Mouse (Mus musculus) kidney, embryonic 14.5 days (tissue): Measurements from ENCODE around the gene Nipa1. TPM values are rescaled to one million over a fixed set of nuclear protein-coding genes. Genes with fewer than 3 reads are reported as not detected.
A peak's percentile ranks its signal among the peaks of the same experiment; 100 is the strongest.

Experiments used
- ATAC-seq: fragments of 200-750 bp; cut with Nextera tagmentation; 2 replicates; pipeline ENCODE4 v1.8.0; 2017; ENCODE audit warnings: moderate number of reproducible peaks, mild to moderate bottlenecking, moderate TSS enrichment, moderate library complexity; ENCODE audit not compliant: low FRiP score, low TSS enrichment
- H3K27ac ChIP-seq: fragments of 300-500 bp; sonication (generic); 2 replicates; pipeline ENCODE4 v1.5.1; 2014; ENCODE audit warnings: low read depth, mild to moderate bottlenecking, low read length, moderate library complexity, mixed read lengths
- H3K27me3 ChIP-seq: fragments of 300-500 bp; sonication (generic); 2 replicates; pipeline ENCODE4 v1.6.1; 2014; ENCODE audit warnings: mild to moderate bottlenecking, low read length; ENCODE audit not compliant: control insufficient read depth, insufficient read depth
- H3K36me3 ChIP-seq: fragments of 300-500 bp; sonication (generic); 2 replicates; pipeline ENCODE4 v1.6.1; 2014; ENCODE audit warnings: low read length, mixed read lengths; ENCODE audit not compliant: control insufficient read depth, insufficient read depth
- H3K4me1 ChIP-seq: fragments of 300-500 bp; sonication (generic); 2 replicates; pipeline ENCODE4 v1.6.1; 2014; ENCODE audit warnings: low read length, mixed read lengths; ENCODE audit not compliant: control insufficient read depth, insufficient read depth
- H3K4me2 ChIP-seq: fragments of 300-500 bp; sonication (generic); replicated peaks from 2 replicates; pipeline ENCODE4 v1.6.1; 2014; ENCODE audit warnings: low read depth, mild to moderate bottlenecking, low read length
- H3K4me3 ChIP-seq: fragments of 300-500 bp; sonication (generic); 2 replicates; pipeline ENCODE4 v1.5.1; 2014; ENCODE audit warnings: mild to moderate bottlenecking, low read length
- H3K9ac ChIP-seq: fragments of 300-500 bp; sonication (generic); 2 replicates; pipeline ENCODE4 v1.6.1; 2014; ENCODE audit warnings: low read depth, mild to moderate bottlenecking, low read length, moderate library complexity
- H3K9me3 ChIP-seq: fragments of 300-500 bp; sonication (generic); 2 replicates; pipeline ENCODE4 v1.6.1; 2016; ENCODE audit warnings: low read length; ENCODE audit not compliant: control insufficient read depth
- WGBS: fragments of 180-500 bp; shearing (Covaris S2); extraction: QIAGEN DNeasy Blood & Tissue Kit; methylation state at CpG from one replicate; pipeline ENCODE4 v1.1.7; 2014; 5-methylcytosine and 5-hydroxymethylcytosine counted together
- polyA plus RNA-seq: library from polyadenylated mRNA; unstranded; fragments of >200 nt; fragmentation: Nextera tagmentation; extraction: Ambion mirVana; gene quantifications from 2 replicates; pipeline ENCODE4 v1.2.1, GENCODE M21; 2014

Nipa1 gene
- polyA plus RNA-seq, 1 experiment from 2014 or later, result 4.4 TPM

GRCm38 (mm10) chr7:55986526-55987214 lies 33.1 kb downstream of the Nipa1 start:
- H3K27me3 ChIP-seq, result no peaks in the 10 kb centered on the region
- H3K36me3 ChIP-seq, result no peaks in the 10 kb centered on the region
- no peak overlapping the region for H3K9ac ChIP-seq
- peak; percentile 69 for ATAC-seq
- H3K27ac ChIP-seq, result no peak overlapping the region
- H3K4me1 ChIP-seq, result no peaks in the 10 kb centered on the region
- H3K4me2 ChIP-seq, result no peak overlapping the region; the same call in 1 of the 2 replicates
- H3K4me3 ChIP-seq, result no peak overlapping the region
- 26% methylated on average over 13 of the region's 13 CpGs for WGBS
- no peaks in the 10 kb centered on the region for H3K9me3 ChIP-seq

DNA sequence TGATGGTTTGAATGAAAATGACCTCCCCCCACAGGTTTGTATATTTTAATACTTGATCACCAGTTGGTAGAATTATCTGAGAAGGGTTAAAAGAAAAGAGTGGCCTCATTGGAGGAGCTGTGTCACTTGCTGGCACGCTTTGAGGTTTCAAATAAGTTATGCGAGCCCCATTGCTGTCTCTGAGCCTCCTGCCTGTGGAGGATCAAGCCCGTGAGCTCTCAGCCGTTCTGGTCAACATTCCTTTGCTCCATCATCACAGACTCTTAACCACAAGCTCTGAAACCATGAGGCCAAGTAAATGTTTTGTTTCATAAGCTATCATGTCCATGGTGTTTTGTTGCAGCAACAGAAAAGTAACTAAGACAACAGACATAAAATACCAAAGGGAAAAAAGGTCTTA lies 35.0 kb downstream of the Nipa1 start:
- no peak overlapping the region for H3K4me2 ChIP-seq
- no peak overlapping the region for H3K4me3 ChIP-seq
- H3K9ac ChIP-seq, result no peak overlapping the region
- no peaks in the 10 kb centered on the region for H3K27me3 ChIP-seq
- H3K9me3 ChIP-seq, result no peaks in the 10 kb centered on the region
- H3K27ac ChIP-seq, result no peak overlapping the region
- H3K36me3 ChIP-seq, result no peaks in the 10 kb centered on the region
- ATAC-seq, result no peak
- H3K4me1 ChIP-seq, result no peaks in the 10 kb centered on the region
- WGBS, result 79% methylated on average over 4 of the region's 4 CpGs

DNA sequence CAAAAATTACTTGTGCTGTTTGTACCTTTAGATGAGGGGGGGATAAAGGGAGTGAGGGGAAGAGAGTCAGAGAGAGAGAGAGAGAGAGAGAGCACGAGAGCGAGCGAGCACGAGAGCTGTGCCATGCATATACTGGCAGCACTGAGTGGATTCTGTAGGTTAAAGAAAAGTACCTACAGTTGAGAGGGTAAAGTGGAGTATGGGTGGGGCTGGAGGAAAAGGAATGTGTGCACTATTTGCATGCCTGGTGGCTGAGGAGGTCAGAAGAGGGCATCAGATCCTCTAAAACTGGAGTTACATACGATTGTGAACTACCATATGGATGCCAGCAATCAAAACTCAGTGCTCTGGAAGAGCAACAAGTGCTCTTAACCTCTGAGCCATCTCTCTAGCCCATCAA lies 36.6 kb downstream of the Nipa1 start:
- whole genome bisulfite sequencing, result 82% methylated on average over 5 of the region's 5 CpGs
- Histone ChIP-seq H3K9me3 (no peaks in the 10 kb centered on the region), H3K9ac (no peak overlapping the region), H3K4me3 (no peak overlapping the region), H3K36me3 (no peaks in the 10 kb centered on the region), H3K27ac (no peak overlapping the region), H3K4me1 (no peaks in the 10 kb centered on the region), H3K27me3 (no peaks in the 10 kb centered on the region), H3K4me2 (no peak overlapping the region)
- ATAC-seq, result no peak

DNA sequence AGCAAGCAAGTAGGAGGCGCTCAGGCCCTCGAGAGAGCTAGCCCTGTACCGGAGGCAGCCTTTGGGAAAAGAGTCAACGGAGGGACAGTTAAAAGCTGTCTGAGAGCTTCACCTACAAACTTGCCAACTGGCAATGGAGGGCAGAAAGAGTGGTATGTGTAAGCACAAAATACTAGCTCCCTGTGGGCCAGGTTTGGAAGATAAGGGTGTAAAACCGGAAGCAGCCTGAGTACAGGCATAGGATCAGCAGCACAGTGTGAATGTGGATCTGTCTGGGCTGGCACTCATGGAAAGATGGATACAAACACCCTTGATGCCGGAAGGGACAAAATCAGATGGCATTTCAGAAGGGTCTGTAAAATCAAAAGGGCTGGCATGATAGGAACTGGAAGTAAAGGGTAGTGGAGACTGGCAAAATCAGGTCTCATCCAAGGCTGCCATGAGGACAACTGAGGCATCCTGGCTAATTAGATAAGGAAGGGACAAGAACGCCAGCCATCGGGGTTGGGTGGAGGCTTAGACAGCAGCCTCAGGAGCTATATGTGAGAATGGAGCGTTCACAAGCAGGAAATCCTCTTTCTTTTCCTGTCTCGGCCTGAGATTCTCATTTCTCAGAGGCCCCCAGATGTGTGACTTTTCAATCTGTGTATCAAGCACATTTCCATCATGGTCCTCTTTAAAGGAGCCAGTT lies 37.6 kb downstream of the Nipa1 start:
- Histone ChIP-seq H3K4me1 (no peaks in the 10 kb centered on the region), H3K9me3 (no peaks in the 10 kb centered on the region), H3K36me3 (no peaks in the 10 kb centered on the region), H3K27ac (no peak overlapping the region), H3K4me2 (no peak overlapping the region), H3K9ac (no peak overlapping the region), H3K4me3 (no peak overlapping the region), H3K27me3 (no peaks in the 10 kb centered on the region)
- no peak for ATAC-seq
- 84% methylated on average over 10 of the region's 10 CpGs for WGBS

- WGBS, result 93% methylated on average over 2 of the region's 2 CpGs
- no peak overlapping the region for H3K4me2 ChIP-seq
- no peaks in the 10 kb centered on the region for H3K9me3 ChIP-seq
- no peaks in the 10 kb centered on the region for H3K4me1 ChIP-seq
- no peaks in the 10 kb centered on the region for H3K36me3 ChIP-seq
- H3K4me3 ChIP-seq, result no peak overlapping the region
- no peak overlapping the region for H3K27ac ChIP-seq
- ATAC-seq, result no peak
- no peak overlapping the region for H3K9ac ChIP-seq
- no peaks in the 10 kb centered on the region for H3K27me3 ChIP-seq
These were observed 38.2 kb downstream of the Nipa1 start for GRCm38 (mm10) chr7:55981511-55981910.

DNA sequence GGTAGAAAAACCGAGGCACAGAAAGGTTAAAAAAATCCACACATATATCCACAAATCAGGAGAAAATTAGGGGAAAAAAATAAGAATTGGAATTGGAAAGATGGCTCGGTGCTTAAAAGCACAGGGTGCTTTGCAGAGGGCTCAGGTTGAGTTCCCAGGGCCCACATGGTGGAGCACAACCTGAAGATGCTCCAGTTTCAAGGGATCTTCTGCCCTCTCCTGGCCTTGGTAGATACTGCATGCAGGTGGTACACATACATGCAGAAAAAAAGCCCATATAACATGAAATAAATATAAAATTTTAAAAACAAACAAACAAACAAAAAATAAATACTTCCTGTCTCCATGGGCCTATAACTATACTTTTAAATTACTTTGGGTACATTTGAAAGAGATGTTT lies 45.3 kb downstream of the Nipa1 start:
- no peak for ATAC-seq
- Histone ChIP-seq H3K4me2 (no peak overlapping the region), H3K36me3 (no peaks in the 10 kb centered on the region), H3K27ac (no peak overlapping the region), H3K27me3 (no peaks in the 10 kb centered on the region), H3K4me3 (no peak overlapping the region), H3K9me3 (no peaks in the 10 kb centered on the region; the same call in 1 of the 2 replicates), H3K4me1 (no peaks in the 10 kb centered on the region), H3K9ac (no peak overlapping the region)
- 95% methylated on average over 2 of the region's 2 CpGs for WGBS

DNA sequence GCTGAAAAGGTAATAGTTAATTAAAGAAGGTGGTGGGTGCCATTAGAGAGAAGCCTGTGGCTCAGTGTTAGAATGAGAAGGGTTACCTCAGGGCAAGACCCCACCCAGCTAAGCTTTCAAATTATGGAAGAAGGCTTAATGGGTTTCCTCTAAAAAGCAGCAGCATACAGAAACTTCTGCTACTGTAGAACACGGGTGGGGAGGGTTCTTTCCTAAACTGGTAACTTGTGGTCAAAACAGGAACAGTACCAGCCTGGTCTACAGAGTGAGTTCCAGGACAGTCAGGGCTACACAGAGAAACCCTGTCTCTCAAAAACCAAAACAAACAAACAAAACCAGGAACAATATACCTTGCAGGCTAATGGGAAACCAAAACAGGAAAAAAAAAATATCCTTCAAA lies 50.3 kb downstream of the Nipa1 start:
- Histone ChIP-seq H3K4me1 (no peaks in the 10 kb centered on the region), H3K36me3 (no peaks in the 10 kb centered on the region), H3K27me3 (no peaks in the 10 kb centered on the region), H3K9ac (no peak overlapping the region), H3K4me2 (no peak overlapping the region), H3K4me3 (no peak overlapping the region), H3K9me3 (no peaks in the 10 kb centered on the region; the same call in 1 of the 2 replicates), H3K27ac (no peak overlapping the region)
- 81% methylated on average over 1 of the region's 1 CpGs for WGBS
- no peak for ATAC-seq

GRCm38 (mm10) chr7:55968258-55968901 lies 51.4 kb downstream of the Nipa1 start:
- Histone ChIP-seq H3K9ac (no peak overlapping the region), H3K36me3 (no peaks in the 10 kb centered on the region), H3K4me2 (peak overlapping the region; percentile 6; the same call in 1 of the 2 replicates), H3K4me1 (no peaks in the 10 kb centered on the region), H3K27me3 (no peaks in the 10 kb centered on the region), H3K27ac (no peak overlapping the region), H3K4me3 (peak overlapping the region; percentile 1; the same call in 1 of the 2 replicates), H3K9me3 (no peaks in the 10 kb centered on the region)
- no peak for ATAC-seq
- WGBS, result 35% methylated on average over 16 of the region's 16 CpGs
